Mouse (Mus musculus) liver, embryonic 13.5 days (tissue): ENCODE data around the gene Tm2d3. TPM values are rescaled to one million over a fixed set of nuclear protein-coding genes. Genes with fewer than 3 reads are reported as not detected.

Source experiments
- polyA plus RNA-seq: library from polyadenylated mRNA; unstranded; fragments of >200 nt; fragmentation: Nextera tagmentation; extraction: Ambion mirVana; gene quantifications from 2 replicates; pipeline ENCODE4 v1.2.1, GENCODE M21; 2015

The Tm2d3 gene
- polyA plus RNA-seq, 1 experiment from 2014 or later: 35.2 TPM

Other genes with a start within 250 kb of the Tm2d3 start
- 3.1 and 4.0 TPM in 2 replicates for gene Tjp1, start 163.4 kb upstream of the Tm2d3 start, polyA plus RNA-seq
- gene Tarsl2, start 46.3 kb upstream of the Tm2d3 start, polyA plus RNA-seq: 18.4 and 21.6 TPM in 2 replicates
- 0.51 and 0.63 TPM in 2 replicates for gene Pcsk6, start 170.6 kb downstream of the Tm2d3 start, polyA plus RNA-seq